Mouse (Mus musculus) cerebellum, adult 9-11 months (tissue): Measurements from ENCODE around the gene Ear14.
A peak's percentile ranks its signal among the peaks of the same experiment; 100 is the strongest.
"Not testable (repeated sequence)": the region's sequence is repeated elsewhere in the genome, so short reads cannot be mapped to it uniquely, and the experiment has no call there.

Source experiments
- DNase-seq: peaks from one replicate; pipeline ENCODE4 v3.0.0; 2022

The Ear14 gene

GRCm38 (mm10) chr14:51203115-51203514, at the start of gene Ear14:
Gene Ear14, plus strand, starts transcription at chr14:51203391.
- DNase-seq, result no peak

- no peak for DNase-seq
These were observed 47.0 kb upstream of the Ear14 start for GRCm38 (mm10) chr14:51156056-51156735.

GRCm38 (mm10) chr14:51156736-51157068, 46.5 kb upstream of the Ear14 start:
- DNase-seq, result no peak

- no peak for DNase-seq
These were observed 46.1 kb upstream of the Ear14 start for GRCm38 (mm10) chr14:51157072-51157471.

GRCm38 (mm10) chr14:51161976-51162375, 41.2 kb upstream of the Ear14 start, which contains the start of gene Rnase2b:
Gene Rnase2b, plus strand, starts transcription at chr14:51162260.
- DNase-seq, result not testable (repeated sequence)

- DNase-seq, result not testable (repeated sequence)
These were observed 39.9 kb upstream of the Ear14 start for GRCm38 (mm10) chr14:51163323-51163722.

GRCm38 (mm10) chr14:51165435-51165834, 37.8 kb upstream of the Ear14 start:
- no peak for DNase-seq

GRCm38 (mm10) chr14:51166068-51166467, 37.1 kb upstream of the Ear14 start:
- no peak for DNase-seq

GRCm38 (mm10) chr14:51172095-51172865, 30.9 kb upstream of the Ear14 start:
- DNase-seq, result peak; percentile 11

- DNase-seq, result not testable (repeated sequence)
These were observed 30.2 kb upstream of the Ear14 start for GRCm38 (mm10) chr14:51172947-51173346.

- no peak for DNase-seq
These were observed 29.3 kb upstream of the Ear14 start for GRCm38 (mm10) chr14:51173843-51174242.

- DNase-seq, result not testable (repeated sequence)
These were observed 22.1 kb upstream of the Ear14 start for GRCm38 (mm10) chr14:51181051-51181450.

- DNase-seq, result no peak
These were observed 7.5 kb upstream of the Ear14 start for GRCm38 (mm10) chr14:51195681-51196080.

GRCm38 (mm10) chr14:51199098-51200023, 3.8 kb upstream of the Ear14 start, which contains the start of gene Ang2:
Gene Ang2, minus strand, starts transcription at chr14:51199148.
- DNase-seq, result no peak

GRCm38 (mm10) chr14:51200054-51200453, 3.1 kb upstream of the Ear14 start:
- DNase-seq, result peak; percentile 9

GRCm38 (mm10) chr14:51200466-51200865, 2.7 kb upstream of the Ear14 start:
- DNase-seq, result no peak

- DNase-seq, result not testable (repeated sequence)
These were observed 16.9 kb downstream of the Ear14 start for GRCm38 (mm10) chr14:51220075-51220474.

GRCm38 (mm10) chr14:51229657-51230056, 26.5 kb downstream of the Ear14 start:
- DNase-seq, result not testable (repeated sequence)

GRCm38 (mm10) chr14:51237488-51237887, 34.3 kb downstream of the Ear14 start:
- DNase-seq, result not testable (repeated sequence)

- peak; percentile 3 for DNase-seq
These were observed 37.7 kb downstream of the Ear14 start for GRCm38 (mm10) chr14:51240899-51241298.

GRCm38 (mm10) chr14:51247736-51248135, 44.5 kb downstream of the Ear14 start:
- DNase-seq, result no peak

- no peak for DNase-seq
These were observed 47.2 kb downstream of the Ear14 start for GRCm38 (mm10) chr14:51250348-51250747.

- DNase-seq, result not testable (repeated sequence)
These were observed 49.0 kb downstream of the Ear14 start for GRCm38 (mm10) chr14:51252206-51252605.
